Mouse (Mus musculus) heart, embryonic 11.5 days (tissue): Measurements from ENCODE around the gene Fbxo27. TPM values are rescaled to one million over a fixed set of nuclear protein-coding genes. Genes with fewer than 3 reads are reported as not detected.
A peak's percentile ranks its signal among the peaks of the same experiment; 100 is the strongest.

Experiments used
- ATAC-seq: fragments of 200-750 bp; cut with Nextera tagmentation; replicated peaks from 2 replicates; pipeline ENCODE4 v1.8.0; 2017; ENCODE audit warnings: moderate library complexity; ENCODE audit not compliant: insufficient number of reproducible peaks, low FRiP score, low TSS enrichment
- H3K27ac ChIP-seq: fragments of 300-500 bp; sonication (generic); 2 replicates; pipeline ENCODE4 v1.5.1; 2014; ENCODE audit warnings: mild to moderate bottlenecking, low read depth, low read length
- H3K27me3 ChIP-seq: fragments of 300-500 bp; sonication (generic); 2 replicates; pipeline ENCODE4 v1.6.1; 2014; ENCODE audit warnings: mild to moderate bottlenecking, low read length, mixed read lengths; ENCODE audit not compliant: control insufficient read depth, insufficient read depth
- H3K36me3 ChIP-seq: fragments of 300-500 bp; sonication (generic); 2 replicates; pipeline ENCODE4 v1.6.1; 2014; ENCODE audit warnings: mild to moderate bottlenecking, low read length, moderate library complexity, mixed read lengths; ENCODE audit not compliant: control insufficient read depth, insufficient read depth
- H3K4me1 ChIP-seq: fragments of 300-500 bp; sonication (generic); 2 replicates; pipeline ENCODE4 v1.6.1; 2014; ENCODE audit warnings: low read length; ENCODE audit not compliant: control insufficient read depth, insufficient read depth
- H3K4me2 ChIP-seq: fragments of 300-500 bp; sonication (generic); 2 replicates; pipeline ENCODE4 v1.6.1; 2014; ENCODE audit warnings: mild to moderate bottlenecking, moderate library complexity
- H3K4me3 ChIP-seq: fragments of 300-500 bp; sonication (generic); 2 replicates; pipeline ENCODE4 v1.5.1; 2014; ENCODE audit warnings: low read depth, low read length
- H3K9ac ChIP-seq: fragments of 300-500 bp; sonication (generic); 2 replicates; pipeline ENCODE4 v1.6.1; 2014; ENCODE audit warnings: mild to moderate bottlenecking, low read depth, low read length, moderate library complexity
- H3K9me3 ChIP-seq: fragments of 300-500 bp; sonication (generic); replicated peaks from 2 replicates; pipeline ENCODE4 v1.6.1; 2016; ENCODE audit warnings: low read length; ENCODE audit not compliant: control insufficient read depth
- WGBS: fragments of 180-500 bp; shearing (Covaris S2); extraction: QIAGEN DNeasy Blood & Tissue Kit; methylation state at CpG from one replicate; pipeline ENCODE4 v1.1.7; 2014; ENCODE audit not compliant: insufficient replicate concordance; 5-methylcytosine and 5-hydroxymethylcytosine counted together
- polyA plus RNA-seq: library from polyadenylated mRNA; unstranded; fragments of >200 nt; fragmentation: Nextera tagmentation; extraction: Ambion mirVana; gene quantifications from 2 replicates; pipeline ENCODE4 v1.2.1, GENCODE M21; 2014

The Fbxo27 gene
- polyA plus RNA-seq, 1 experiment from 2014 or later: 3.3 TPM

DNA sequence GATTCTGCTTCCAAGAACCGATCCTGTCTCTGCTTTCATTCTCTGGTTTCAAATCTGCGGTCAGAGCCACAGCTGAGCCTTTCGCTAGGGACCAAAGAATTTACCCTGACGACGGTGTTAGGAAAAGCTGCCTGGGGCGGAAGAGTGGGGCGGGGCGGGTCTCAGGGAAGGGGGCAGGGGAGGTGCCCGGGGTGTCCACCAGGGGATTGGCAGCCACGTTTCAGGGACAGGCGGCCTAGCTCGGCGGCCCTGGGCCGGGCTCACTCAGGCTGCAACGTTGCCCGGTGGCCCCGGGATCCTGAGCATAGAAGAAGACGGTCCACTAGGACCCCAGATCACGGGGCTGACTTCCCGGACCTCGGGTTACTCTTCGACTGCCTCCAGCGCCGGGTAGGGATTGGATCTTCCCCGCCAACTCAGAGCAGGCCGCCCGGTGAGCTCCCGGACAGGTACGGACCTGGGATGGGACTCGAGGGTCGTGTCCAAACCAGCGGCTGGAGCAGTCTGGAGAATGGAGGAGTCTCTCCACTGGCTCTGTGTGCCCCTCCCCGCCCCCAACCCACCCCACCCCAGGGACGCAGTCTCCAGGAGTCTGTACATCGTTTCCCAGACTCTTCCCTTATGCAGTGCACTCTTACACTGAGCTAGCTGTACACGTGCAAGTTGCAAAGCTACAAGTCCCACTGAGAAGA lies 24.1 kb downstream of the Fbxo27 start, which contains the start of gene Fbxo17:
TSS of gene Fbxo17 (plus strand) at position 215 of the 692 bp plus-strand sequence.
- peak; percentile 64 for ATAC-seq
- H3K27ac ChIP-seq: peak within 1 kb of the TSS; percentile 46; the same call in 1 of the 2 replicates
- H3K9ac ChIP-seq: peak within 1 kb of the TSS; percentile 85
- peaks cover 10% of the 10 kb centered on the region for H3K4me1 ChIP-seq
- no peaks in the 10 kb centered on the region for H3K36me3 ChIP-seq
- peak within 1 kb of the TSS; percentile 68 for H3K4me2 ChIP-seq
- WGBS: 2% methylated on average over 36 of the region's 36 CpGs
- H3K4me3 ChIP-seq: peak within 1 kb of the TSS; percentile 53
- H3K9me3 ChIP-seq: no peaks in the 10 kb centered on the region
- H3K27me3 ChIP-seq: no peaks in the 10 kb centered on the region

DNA sequence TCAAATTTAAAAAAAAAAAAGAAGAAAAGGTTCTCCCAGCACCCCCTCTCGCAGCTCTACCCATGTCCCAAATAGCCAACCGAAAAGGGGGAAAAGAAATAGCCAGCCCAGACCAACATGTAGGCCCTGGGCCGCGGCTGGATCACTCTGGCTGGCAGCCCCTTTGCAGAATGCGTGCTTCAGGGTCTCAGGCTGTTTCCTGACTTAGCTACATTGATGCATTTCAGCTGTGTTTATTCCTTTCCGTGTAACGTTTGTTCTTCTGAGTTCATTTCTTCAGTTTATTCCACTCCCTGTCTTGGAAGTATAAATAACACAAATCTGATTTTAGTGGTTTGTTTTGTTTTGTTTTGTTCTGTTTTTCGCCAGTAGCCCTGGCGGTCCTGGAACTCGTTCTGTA lies 25.1 kb downstream of the Fbxo27 start:
- no peak overlapping the region for H3K9ac ChIP-seq
- H3K36me3 ChIP-seq: no peaks in the 10 kb centered on the region
- H3K4me2 ChIP-seq: peak overlapping the region; percentile 68
- peaks cover 10% of the 10 kb centered on the region for H3K4me1 ChIP-seq
- H3K4me3 ChIP-seq: peak overlapping the region; percentile 53; the same call in 1 of the 2 replicates
- 83% methylated on average over 10 of the region's 10 CpGs for WGBS
- H3K27ac ChIP-seq: no peak overlapping the region
- H3K27me3 ChIP-seq: no peaks in the 10 kb centered on the region
- no peaks in the 10 kb centered on the region for H3K9me3 ChIP-seq
- no peak for ATAC-seq

GRCm38 (mm10) chr7:28719159-28719558 lies 26.5 kb downstream of the Fbxo27 start:
- no peak for ATAC-seq
- Histone ChIP-seq H3K4me1 (peaks cover 10% of the 10 kb centered on the region), H3K9ac (no peak overlapping the region), H3K9me3 (no peaks in the 10 kb centered on the region), H3K4me3 (no peak overlapping the region), H3K36me3 (no peaks in the 10 kb centered on the region), H3K27ac (no peak overlapping the region), H3K4me2 (0 out of 2 replicates have a peak overlapping the region, but pooled peaks have one; percentile 27), H3K27me3 (no peaks in the 10 kb centered on the region)
- WGBS: 22% methylated on average over 4 of the region's 4 CpGs

- Histone ChIP-seq H3K9me3 (no peaks in the 10 kb centered on the region; the same call in 1 of the 2 replicates), H3K4me2 (no peak overlapping the region), H3K27ac (no peak overlapping the region), H3K4me3 (no peak overlapping the region), H3K27me3 (no peaks in the 10 kb centered on the region), H3K36me3 (peaks cover 4% of the 10 kb centered on the region), H3K4me1 (peaks cover 7% of the 10 kb centered on the region), H3K9ac (no peak overlapping the region)
- 67% methylated on average over 2 of the region's 2 CpGs for WGBS
- no peak for ATAC-seq
Measured at GRCm38 (mm10) chr7:28719650-28720049, 27.0 kb downstream of the Fbxo27 start.

DNA sequence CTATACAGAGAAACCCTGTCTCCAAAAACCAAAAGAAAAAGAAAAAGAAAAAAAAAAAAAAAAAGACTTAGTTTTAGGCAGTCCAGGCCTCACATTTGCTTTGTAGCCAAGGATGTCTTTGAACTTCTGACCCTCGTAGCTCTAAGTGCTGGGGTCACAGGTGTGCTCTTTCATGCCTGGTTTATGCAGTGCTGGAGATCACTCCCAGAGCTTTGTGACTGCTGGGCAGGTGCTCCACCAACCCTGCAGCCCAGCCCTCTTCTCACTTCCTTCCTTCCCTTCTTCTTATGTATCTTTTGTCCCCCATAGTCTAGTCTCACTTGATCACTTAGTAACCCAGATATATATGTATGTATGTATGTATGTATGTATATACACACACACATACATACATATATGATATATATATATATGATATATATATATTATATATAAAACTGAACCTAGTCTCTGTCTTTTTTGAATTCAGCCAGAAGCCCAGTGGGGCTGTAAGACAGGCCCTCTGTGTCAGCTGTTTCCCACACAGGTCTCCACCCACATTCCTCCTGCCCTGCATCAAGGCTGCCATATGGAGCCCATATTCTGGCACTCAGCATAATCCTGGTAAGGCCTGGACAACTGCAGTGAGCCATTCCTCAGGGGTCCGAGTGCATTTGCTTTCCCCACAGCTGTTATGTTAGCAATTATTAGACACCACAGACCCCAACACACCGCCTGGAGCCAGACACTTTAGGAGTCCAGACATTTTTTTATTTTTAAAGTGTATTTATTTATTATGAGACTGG lies 28.3 kb downstream of the Fbxo27 start:
- no peak for ATAC-seq
- H3K9ac ChIP-seq: no peak overlapping the region

DNA sequence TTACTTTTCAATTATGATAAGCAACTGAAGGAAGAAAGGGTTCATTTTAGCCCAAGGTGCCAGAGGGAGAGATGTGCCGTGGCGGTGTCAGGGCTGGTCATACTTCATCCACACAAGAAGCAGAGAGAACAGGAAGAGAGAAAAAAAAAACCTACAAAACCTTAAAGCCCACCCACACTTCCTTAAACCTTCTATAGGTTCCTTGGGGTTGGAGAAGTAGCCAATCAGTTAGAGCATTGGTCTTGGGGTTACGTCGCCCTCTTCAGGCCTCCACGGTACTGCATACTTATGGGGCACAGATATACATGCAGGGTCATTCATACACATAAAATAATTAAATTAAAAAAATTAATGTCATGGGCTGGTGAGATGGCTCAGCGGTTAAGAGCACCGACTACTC lies 29.4 kb downstream of the Fbxo27 start:
- no peak overlapping the region for H3K4me2 ChIP-seq
- peaks cover 7% of the 10 kb centered on the region for H3K36me3 ChIP-seq
- 85% methylated on average over 7 of the region's 7 CpGs for WGBS
- no peak overlapping the region for H3K4me3 ChIP-seq
- no peaks in the 10 kb centered on the region for H3K27me3 ChIP-seq
- H3K4me1 ChIP-seq: peaks cover 3% of the 10 kb centered on the region; the same call in 1 of the 2 replicates
- no peak for ATAC-seq
- H3K9me3 ChIP-seq: no peaks in the 10 kb centered on the region; the same call in 1 of the 2 replicates
- no peak overlapping the region for H3K9ac ChIP-seq
- no peak overlapping the region for H3K27ac ChIP-seq

More for the DNA sequence above, 28.3 kb downstream of the Fbxo27 start:
- H3K4me2 ChIP-seq: no peak overlapping the region
- no peaks in the 10 kb centered on the region; the same call in 1 of the 2 replicates for H3K9me3 ChIP-seq
- H3K4me1 ChIP-seq: peaks cover 3% of the 10 kb centered on the region; the same call in 1 of the 2 replicates
- no peak overlapping the region for H3K27ac ChIP-seq
- H3K27me3 ChIP-seq: no peaks in the 10 kb centered on the region
- peaks cover 7% of the 10 kb centered on the region for H3K36me3 ChIP-seq
- no peak overlapping the region for H3K4me3 ChIP-seq
- 72% methylated on average over 3 of the region's 3 CpGs for WGBS

- Histone ChIP-seq H3K9ac (no peak overlapping the region), H3K27me3 (no peaks in the 10 kb centered on the region), H3K4me1 (no peaks in the 10 kb centered on the region), H3K9me3 (no peaks in the 10 kb centered on the region; the same call in 1 of the 2 replicates), H3K4me3 (no peak overlapping the region), H3K4me2 (no peak overlapping the region), H3K36me3 (peaks cover 7% of the 10 kb centered on the region), H3K27ac (no peak overlapping the region)
- no peak for ATAC-seq
- WGBS: 83% methylated on average over 2 of the region's 2 CpGs
Measured at GRCm38 (mm10) chr7:28724613-28725012, 32.0 kb downstream of the Fbxo27 start.

DNA sequence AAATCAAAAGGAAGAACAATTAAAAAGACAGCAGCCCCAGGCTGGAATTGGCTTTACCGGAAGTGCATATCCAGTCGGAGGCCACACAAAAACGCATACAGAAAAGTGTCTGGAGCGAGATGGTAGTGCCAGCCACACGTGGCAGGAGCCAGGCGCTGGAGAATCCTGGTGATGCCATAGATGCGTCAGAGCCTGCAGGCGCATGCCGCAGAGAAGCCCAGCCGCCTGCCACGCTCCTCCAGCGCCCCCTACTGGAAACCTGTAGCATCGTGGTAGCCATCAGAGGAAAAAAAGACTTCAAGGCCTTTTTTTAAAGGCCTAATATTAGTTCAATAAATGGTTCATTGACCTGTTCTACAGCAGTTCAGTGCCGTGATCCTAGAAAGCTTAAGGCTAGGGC lies 34.0 kb downstream of the Fbxo27 start:
- ATAC-seq: no peak
- no peaks in the 10 kb centered on the region for H3K4me1 ChIP-seq
- peaks cover 7% of the 10 kb centered on the region for H3K36me3 ChIP-seq
- H3K9ac ChIP-seq: no peak overlapping the region
- WGBS: 10% methylated on average over 14 of the region's 14 CpGs
- no peak overlapping the region for H3K27ac ChIP-seq
- peaks cover 8% of the 10 kb centered on the region for H3K9me3 ChIP-seq
- no peak overlapping the region for H3K4me3 ChIP-seq
- H3K4me2 ChIP-seq: peak overlapping the region; percentile 16; the same call in 1 of the 2 replicates
- H3K27me3 ChIP-seq: no peaks in the 10 kb centered on the region
